10 mouse cellular contexts compared by ENCODE assay signal in the genomic region with DNA sequence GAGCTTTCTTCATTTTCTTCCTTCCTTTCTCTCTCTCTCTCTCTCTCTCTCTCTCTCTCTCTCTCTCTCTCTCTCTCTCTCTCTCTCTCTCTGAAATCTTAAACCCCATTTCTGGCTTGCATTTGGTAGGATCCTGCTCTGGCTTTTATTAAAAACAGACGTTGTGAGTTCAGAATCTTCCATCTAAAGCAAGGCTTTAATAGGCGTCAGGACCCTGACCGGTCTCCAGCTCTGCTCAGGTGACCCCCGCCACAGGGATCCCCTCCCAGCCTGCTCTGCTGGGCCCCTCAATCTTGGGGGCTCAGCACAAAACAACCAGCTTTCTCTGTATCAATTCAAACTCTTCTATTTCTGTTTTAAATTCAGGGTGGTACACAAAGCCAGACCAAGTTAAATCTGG. TPM values are rescaled to one million over a fixed set of nuclear protein-coding genes. Genes with fewer than 3 reads are reported as not detected.
DNase-seq lines count a peak whose midpoint lies in the region; ATAC-seq lines count a peak whose summit lies in the region.
"Had no signal": no experiment of that assay in that cellular context is flagged by ENCODE, and none has a peak within 500 bp of the region (broad histone marks: within the 10 kb centered on the region; RNA-seq: fewer than 3 reads in every experiment).

No protein-coding gene starts in this region.

- no peak overlapping the region for H3K9ac ChIP-seq in heart, embryonic 15.5 days
- H3K9ac ChIP-seq in midbrain, embryonic 16.5 days (ENCODE audit: low read depth, low read length): no peak overlapping the region
- no peak overlapping the region for H3K9ac ChIP-seq in midbrain, embryonic 13.5 days (replicated peaks)
- H3K9ac ChIP-seq in hindbrain, embryonic 12.5 days: no peak overlapping the region
- H3K9ac ChIP-seq in stomach, embryonic 16.5 days (ENCODE audit: low read length): peak overlapping the region; percentile 38; the same call in 1 of the 2 replicates
- H3K9ac ChIP-seq: liver, embryonic 14.5 days had no signal

- H3K27ac ChIP-seq in heart, embryonic 15.5 days: peak overlapping the region; percentile 66
- peak overlapping the region; percentile 50; the same call in 1 of the 2 replicates for H3K27ac ChIP-seq in midbrain, embryonic 16.5 days (ENCODE audit: low read length)
- no peak overlapping the region for H3K27ac ChIP-seq in midbrain, embryonic 13.5 days
- H3K27ac ChIP-seq in hindbrain, embryonic 12.5 days: peak overlapping the region; percentile 85
- peak overlapping the region; percentile 81 for H3K27ac ChIP-seq in stomach, embryonic 16.5 days (ENCODE audit: low read length)
- H3K27ac ChIP-seq: liver, embryonic 14.5 days had no signal

- no peak overlapping the region for H3K4me2 ChIP-seq in heart, embryonic 15.5 days
- no peak overlapping the region for H3K4me2 ChIP-seq in midbrain, embryonic 16.5 days (ENCODE audit: low read length)
- H3K4me2 ChIP-seq in midbrain, embryonic 13.5 days (replicated peaks): no peak overlapping the region
- no peak overlapping the region for H3K4me2 ChIP-seq in hindbrain, embryonic 12.5 days (replicated peaks)
- 0 out of 2 replicates have a peak overlapping the region, but pooled peaks have one; percentile 13 for H3K4me2 ChIP-seq in stomach, embryonic 16.5 days (ENCODE audit: low read depth, low read length)

- no peak for ATAC-seq in heart, embryonic 15.5 days (replicated peaks; ENCODE audit: insufficient number of reproducible peaks, insufficient read depth, low FRiP score, low read depth)
- no peak for ATAC-seq in midbrain, embryonic 16.5 days
- no peak for ATAC-seq in midbrain, embryonic 13.5 days
- ATAC-seq in hindbrain, embryonic 12.5 days (ENCODE audit: low FRiP score): no peak
- ATAC-seq in stomach, embryonic 16.5 days (ENCODE audit: insufficient read depth, low FRiP score): no peak

- H3K36me3 ChIP-seq in heart, embryonic 15.5 days: no peaks in the 10 kb centered on the region
- peaks cover 8% of the 10 kb centered on the region; the same call in 1 of the 2 replicates for H3K36me3 ChIP-seq in midbrain, embryonic 16.5 days (ENCODE audit: control insufficient read depth, insufficient read depth, low read length)
- H3K36me3 ChIP-seq in midbrain, embryonic 13.5 days: 0 out of 2 replicates have a peak, but pooled peaks cover 9% of the 10 kb centered on the region
- 0 out of 2 replicates have a peak, but pooled peaks cover 6% of the 10 kb centered on the region for H3K36me3 ChIP-seq in hindbrain, embryonic 12.5 days
- H3K36me3 ChIP-seq in stomach, embryonic 16.5 days (ENCODE audit: control insufficient read depth, insufficient read depth, low read length): no peaks in the 10 kb centered on the region

- intact Hi-C loops in heart, postnatal 25 days (cut with DNase I): no loop called here

- WGBS in heart, embryonic 15.5 days: 66% methylated on average over 4 of the region's 4 CpGs
- 71% methylated on average over 4 of the region's 4 CpGs for WGBS in midbrain, embryonic 16.5 days
- 65% methylated on average over 4 of the region's 4 CpGs for WGBS in midbrain, embryonic 13.5 days
- WGBS in hindbrain, embryonic 12.5 days: 45% methylated on average over 4 of the region's 4 CpGs
- 47% methylated on average over 4 of the region's 4 CpGs for WGBS in stomach, embryonic 16.5 days

- H3K9me3 ChIP-seq in heart, embryonic 15.5 days (replicated peaks): no peaks in the 10 kb centered on the region
- H3K9me3 ChIP-seq in midbrain, embryonic 16.5 days (replicated peaks; ENCODE audit: control insufficient read depth, low read length, poor library complexity, severe bottlenecking): no peaks in the 10 kb centered on the region
- H3K9me3 ChIP-seq in midbrain, embryonic 13.5 days: no peaks in the 10 kb centered on the region
- no peaks in the 10 kb centered on the region for H3K9me3 ChIP-seq in hindbrain, embryonic 12.5 days (replicated peaks)
- no peaks in the 10 kb centered on the region for H3K9me3 ChIP-seq in stomach, embryonic 16.5 days (replicated peaks; ENCODE audit: control insufficient read depth, low read length)

- no peaks in the 10 kb centered on the region for H3K27me3 ChIP-seq in heart, embryonic 15.5 days
- H3K27me3 ChIP-seq in midbrain, embryonic 16.5 days (ENCODE audit: control insufficient read depth, insufficient read depth, low read depth, low read length): no peaks in the 10 kb centered on the region
- H3K27me3 ChIP-seq in midbrain, embryonic 13.5 days: no peaks in the 10 kb centered on the region
- no peaks in the 10 kb centered on the region for H3K27me3 ChIP-seq in hindbrain, embryonic 12.5 days
- H3K27me3 ChIP-seq in stomach, embryonic 16.5 days (ENCODE audit: control insufficient read depth, insufficient read depth, low read length): no peaks in the 10 kb centered on the region

- no peak overlapping the region for H3K4me3 ChIP-seq in heart, embryonic 15.5 days
- H3K4me3 ChIP-seq in midbrain, embryonic 16.5 days (ENCODE audit: low read depth, low read length): no peak overlapping the region
- H3K4me3 ChIP-seq in midbrain, embryonic 13.5 days (replicated peaks): no peak overlapping the region
- no peak overlapping the region for H3K4me3 ChIP-seq in hindbrain, embryonic 12.5 days
- H3K4me3 ChIP-seq in stomach, embryonic 16.5 days (replicated peaks; ENCODE audit: low read length): no peak overlapping the region

- no peak for DNase-seq in heart, postnatal 25 days (ENCODE audit: low spot score)
- no peak for DNase-seq in adrenal gland, adult (ENCODE audit: inconsistent age in 2 of 2, low spot score in 1 of 2)
- DNase-seq: thymus, adult 2 months had no signal

- H3K4me1 ChIP-seq in heart, embryonic 15.5 days (replicated peaks): peaks cover 39% of the 10 kb centered on the region
- peaks cover 5% of the 10 kb centered on the region for H3K4me1 ChIP-seq in midbrain, embryonic 16.5 days (ENCODE audit: control insufficient read depth, insufficient read depth, low read length)
- peaks cover 28% of the 10 kb centered on the region for H3K4me1 ChIP-seq in midbrain, embryonic 13.5 days (replicated peaks)
- H3K4me1 ChIP-seq in hindbrain, embryonic 12.5 days: peaks cover 26% of the 10 kb centered on the region
- H3K4me1 ChIP-seq in stomach, embryonic 16.5 days (ENCODE audit: control insufficient read depth, insufficient read depth, low read length): peaks cover 20% of the 10 kb centered on the region

RNA-seq across cellular contexts. Expression of a gene that starts 28.8 kb away (rescaled TPM):
- not detected in 2 replicates for polyA plus RNA-seq in heart, embryonic 15.5 days (2015; fragmentation: Nextera tagmentation; extraction: Ambion mirVana)
- total RNA-seq in heart, postnatal 25 days (2021): not detected
- polyA plus RNA-seq in midbrain, embryonic 16.5 days (2015; fragmentation: Nextera tagmentation; extraction: Ambion mirVana): 0.19 TPM in 1 of 2 replicates, not detected in the other
- 0.21 TPM in 1 of 2 replicates, not detected in the other for polyA plus RNA-seq in midbrain, embryonic 13.5 days (2015; fragmentation: Nextera tagmentation; extraction: Ambion mirVana)
- polyA plus RNA-seq in hindbrain, embryonic 12.5 days (2016; fragmentation: Nextera tagmentation; extraction: Ambion mirVana): not detected in 2 replicates
- not detected in 2 replicates for polyA plus RNA-seq in stomach, embryonic 16.5 days (2015; fragmentation: Nextera tagmentation; extraction: Ambion mirVana)
- total RNA-seq: layer of hippocampus, postnatal 14 days had no signal
- polyA plus RNA-seq: liver, embryonic 14.5 days; thymus, adult 2 months had no signal

RNA-seq across cellular contexts. Expression of a gene that starts 39.2 kb away (rescaled TPM):
- 25.4 and 29.3 TPM in 2 replicates for polyA plus RNA-seq in heart, embryonic 15.5 days (2015; fragmentation: Nextera tagmentation; extraction: Ambion mirVana)
- total RNA-seq in heart, postnatal 25 days (2021): 10 to 100 TPM; 16.5 to 16.9 TPM
- polyA plus RNA-seq in midbrain, embryonic 16.5 days (2015; fragmentation: Nextera tagmentation; extraction: Ambion mirVana): 34.0 and 34.7 TPM in 2 replicates
- 36.4 and 39.1 TPM in 2 replicates for polyA plus RNA-seq in midbrain, embryonic 13.5 days (2015; fragmentation: Nextera tagmentation; extraction: Ambion mirVana)
- 35.4 and 36.6 TPM in 2 replicates for polyA plus RNA-seq in hindbrain, embryonic 12.5 days (2016; fragmentation: Nextera tagmentation; extraction: Ambion mirVana)
- polyA plus RNA-seq in stomach, embryonic 16.5 days (2015; fragmentation: Nextera tagmentation; extraction: Ambion mirVana): 36.3 and 39.7 TPM in 2 replicates
